Mouse (Mus musculus) ovary, postnatal 10 days (tissue): ENCODE results near the gene Fam222b.

Source experiments
- DNase-seq: peaks from one replicate; pipeline ENCODE4 v3.0.0; 2022; ENCODE audit warnings: low spot score

The Fam222b gene

DNA sequence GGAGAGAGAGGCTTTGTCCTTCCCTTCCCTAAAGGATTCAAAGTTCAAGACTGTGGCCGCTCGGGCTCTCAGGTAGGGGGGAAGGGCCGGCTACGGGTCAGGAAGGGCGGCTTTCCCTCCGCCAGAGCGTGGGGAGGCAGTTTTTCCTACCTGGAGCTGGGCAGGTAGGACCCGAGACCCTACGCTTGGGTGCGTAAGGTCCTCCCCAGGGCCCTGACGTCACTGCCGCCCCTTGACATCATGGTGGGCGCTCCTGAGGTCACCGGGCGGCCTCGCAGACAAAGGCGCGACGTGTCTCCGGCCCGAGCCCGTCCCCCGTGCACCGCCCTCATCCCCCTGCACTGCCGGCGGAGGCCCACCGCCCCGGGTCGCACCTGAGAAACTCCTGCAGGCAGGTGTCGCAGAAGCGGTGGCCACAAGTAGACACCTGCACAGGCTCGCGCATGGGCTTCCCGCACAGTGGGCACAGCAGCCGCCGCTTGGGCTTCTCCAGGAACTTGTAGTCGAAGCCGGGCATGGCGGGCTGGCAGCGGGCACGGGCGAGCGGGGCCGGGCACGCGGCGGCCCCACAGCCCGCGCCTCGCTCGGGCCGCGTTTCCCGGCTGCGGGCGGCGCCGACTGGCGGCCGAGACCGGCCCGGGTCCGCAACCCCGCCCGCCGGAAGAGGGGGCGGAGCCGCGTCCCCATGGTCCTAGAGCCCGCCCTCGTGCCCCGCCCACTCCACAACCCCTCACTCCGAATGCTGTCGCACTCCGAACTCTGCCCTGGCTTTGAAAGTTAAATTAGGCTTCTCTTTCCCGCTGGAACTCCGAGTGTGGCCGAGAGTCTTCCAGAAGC is 70.7 kb downstream of the Fam222b start, which contains the start of gene Traf4:
Gene Traf4, minus strand, starts transcription at position 666 of the 837 bp plus-strand sequence.
- peak; percentile 67 for DNase-seq

DNA sequence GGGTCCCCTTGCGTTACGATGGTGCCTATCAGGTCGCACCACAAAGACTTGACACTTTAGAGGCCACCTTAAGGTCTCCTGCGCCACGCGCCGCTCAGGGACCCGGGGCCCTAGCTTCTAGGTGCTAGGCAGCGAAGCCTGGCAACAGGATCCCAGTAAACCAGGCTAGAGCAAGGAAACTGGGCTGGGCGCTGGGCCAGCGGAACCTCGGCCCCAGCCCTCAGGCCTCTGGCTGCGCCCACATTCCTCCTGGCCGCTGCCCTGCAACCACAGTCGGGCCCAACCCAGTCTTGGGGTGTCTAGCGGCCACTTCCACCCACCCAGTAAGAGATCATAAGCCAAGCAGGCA is 71.3 kb downstream of the Fam222b start:
- DNase-seq = no peak

DNA sequence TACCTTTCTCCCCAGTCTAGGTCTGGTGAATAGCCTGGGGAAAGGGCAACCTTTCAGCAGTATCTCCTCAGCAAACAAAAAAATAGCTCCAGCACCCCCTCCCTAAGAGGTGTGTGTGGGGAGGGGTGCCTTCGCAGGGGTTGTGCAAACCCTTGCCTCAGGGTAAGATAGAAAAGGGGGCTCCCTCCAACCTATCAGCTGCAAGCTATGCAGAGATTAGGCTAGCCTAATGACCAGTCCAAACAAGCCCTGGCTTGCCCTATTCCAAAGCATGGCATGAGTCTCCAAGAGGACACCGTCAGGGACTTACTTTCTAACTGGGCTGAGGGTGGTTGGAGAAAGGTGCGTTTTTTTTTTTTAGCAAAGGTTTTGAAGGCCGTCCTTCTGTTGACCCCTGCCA is 71.7 kb downstream of the Fam222b start:
- DNase-seq = no peak

DNA sequence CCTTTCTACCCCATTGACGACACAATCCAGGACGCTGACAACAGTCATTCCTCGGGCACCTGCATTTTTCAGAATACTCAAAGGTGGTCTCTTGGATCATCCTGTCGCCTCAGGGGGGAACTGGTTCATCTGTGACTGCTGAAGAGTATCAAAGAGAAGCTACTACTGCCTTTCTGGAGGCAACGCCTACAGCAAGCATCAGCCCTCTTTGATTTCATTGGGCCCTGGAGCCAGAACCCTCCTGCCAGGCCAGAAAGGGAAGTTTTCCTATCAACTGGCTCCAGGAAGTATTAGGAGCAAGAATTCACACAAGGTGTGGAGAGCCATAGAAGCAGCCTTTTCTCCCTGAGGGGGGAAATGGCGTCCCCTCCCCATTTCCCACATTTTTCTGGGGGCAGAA is 72.2 kb downstream of the Fam222b start:
- no peak for DNase-seq

DNA sequence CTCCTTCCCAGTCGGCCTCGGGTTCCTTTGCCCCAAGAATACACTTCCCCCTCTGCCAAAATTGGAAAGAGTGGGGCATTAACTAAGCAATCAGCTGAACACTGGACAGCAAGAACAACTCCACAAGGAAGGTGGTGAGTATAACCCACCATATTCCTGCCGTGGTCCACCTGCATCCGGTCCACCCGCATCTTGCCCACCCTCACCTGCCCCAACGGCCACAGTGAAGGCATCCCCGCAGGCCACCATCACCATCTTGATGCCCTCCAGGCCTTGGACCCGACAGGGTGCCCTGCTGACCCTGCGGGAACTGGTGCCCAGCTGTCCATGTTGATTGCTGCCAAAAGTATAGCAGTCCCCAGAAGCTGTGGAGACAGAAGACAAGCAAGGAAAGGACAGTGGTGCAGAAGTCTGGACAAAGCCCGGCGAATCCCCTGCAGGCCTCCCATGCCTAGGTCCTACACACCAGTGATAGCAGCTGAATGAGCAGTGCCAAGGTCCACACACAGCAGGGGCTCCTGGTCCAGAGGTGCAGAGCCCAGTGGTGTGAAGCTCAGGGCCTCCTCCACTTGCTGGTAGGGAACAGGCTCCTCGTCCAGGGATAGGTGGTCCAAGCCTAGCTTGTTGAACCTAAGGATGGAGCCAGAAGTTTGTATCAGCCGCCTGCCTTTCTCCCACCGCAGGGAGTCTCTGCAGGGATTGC is 72.9 kb downstream of the Fam222b start:
- DNase-seq = no peak

DNA sequence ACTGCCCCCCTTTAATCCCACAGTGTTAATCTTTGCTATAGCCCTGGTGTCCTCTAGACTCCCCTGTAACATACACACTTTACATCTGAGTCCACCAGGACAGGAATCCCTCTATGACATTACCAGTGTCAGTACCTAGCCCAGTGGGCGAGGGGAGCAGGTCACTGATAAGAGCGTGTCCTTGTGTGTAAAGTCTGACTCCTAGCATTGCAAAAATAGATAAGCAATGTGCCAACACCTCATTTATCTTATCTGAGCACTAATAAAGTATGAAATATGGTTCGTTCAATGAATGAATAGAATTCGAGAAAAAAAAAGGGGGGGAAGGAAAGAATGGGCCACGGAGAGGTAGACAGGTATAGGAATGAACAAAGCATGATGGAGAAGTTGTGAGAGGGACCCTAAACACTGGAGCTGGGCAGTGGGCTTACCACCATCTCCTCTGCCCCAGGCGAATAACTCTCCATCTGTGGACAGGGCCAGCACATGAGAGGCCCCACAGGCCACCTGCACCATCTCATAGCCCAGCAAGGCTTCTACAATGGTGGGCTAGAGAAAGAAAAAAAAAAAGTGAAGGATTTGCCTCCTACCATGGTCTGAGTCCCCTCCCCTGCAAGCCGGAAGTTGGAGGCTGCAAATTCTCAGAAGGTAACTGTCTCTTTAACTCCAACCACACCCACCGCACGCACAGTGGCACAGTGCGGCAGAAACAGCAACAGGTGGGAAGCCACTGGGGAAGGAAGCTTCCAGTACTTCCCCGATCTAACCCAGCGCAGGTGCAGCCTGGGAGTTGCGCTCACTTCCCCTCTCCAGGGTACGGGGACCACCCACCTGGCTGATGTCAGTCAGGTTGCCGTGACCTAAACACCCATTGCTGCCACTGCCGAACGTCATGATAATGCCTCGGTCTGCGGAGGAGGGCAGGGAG is 74.3 kb downstream of the Fam222b start:
- DNase-seq = no peak

DNA sequence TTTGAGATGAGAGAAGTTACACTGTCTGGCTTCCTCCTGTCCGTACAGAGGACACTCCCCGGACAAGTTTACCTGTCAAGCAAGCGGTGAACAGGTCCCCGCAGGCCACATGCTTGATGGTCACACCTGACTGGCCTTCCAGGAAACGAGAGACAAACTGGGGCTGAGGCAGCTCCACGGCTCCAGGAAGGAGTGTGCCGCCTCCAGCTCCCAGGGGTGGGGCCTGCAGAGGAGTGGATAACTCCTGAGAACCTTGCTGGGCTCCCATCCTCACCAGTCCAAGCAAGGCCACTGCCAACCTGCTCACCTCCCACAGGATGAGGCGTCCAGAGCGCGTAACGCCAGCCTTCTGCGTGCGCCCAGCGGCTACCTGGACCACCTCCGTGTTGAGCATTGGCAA is 75.8 kb downstream of the Fam222b start:
- DNase-seq = no peak

DNA sequence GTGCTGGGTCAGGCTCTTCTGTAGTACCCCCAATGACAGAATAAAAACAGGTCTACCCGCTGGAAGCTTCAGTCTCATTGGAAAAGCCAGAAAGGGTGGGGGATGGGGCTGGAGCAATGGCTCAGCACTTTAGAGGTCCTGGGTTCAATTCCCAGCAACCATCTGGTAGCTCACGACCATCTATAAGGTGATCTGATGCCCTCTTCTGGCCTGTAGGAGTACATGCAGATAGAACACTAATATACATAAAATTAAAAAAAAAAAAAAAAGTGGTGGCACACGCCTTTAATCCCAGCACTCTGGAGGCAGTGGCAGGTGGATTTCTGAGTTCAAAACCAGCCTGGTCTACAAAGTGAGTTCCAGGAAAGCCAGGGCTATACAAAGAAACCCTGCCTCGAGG is 76.9 kb downstream of the Fam222b start:
- DNase-seq = no peak

DNA sequence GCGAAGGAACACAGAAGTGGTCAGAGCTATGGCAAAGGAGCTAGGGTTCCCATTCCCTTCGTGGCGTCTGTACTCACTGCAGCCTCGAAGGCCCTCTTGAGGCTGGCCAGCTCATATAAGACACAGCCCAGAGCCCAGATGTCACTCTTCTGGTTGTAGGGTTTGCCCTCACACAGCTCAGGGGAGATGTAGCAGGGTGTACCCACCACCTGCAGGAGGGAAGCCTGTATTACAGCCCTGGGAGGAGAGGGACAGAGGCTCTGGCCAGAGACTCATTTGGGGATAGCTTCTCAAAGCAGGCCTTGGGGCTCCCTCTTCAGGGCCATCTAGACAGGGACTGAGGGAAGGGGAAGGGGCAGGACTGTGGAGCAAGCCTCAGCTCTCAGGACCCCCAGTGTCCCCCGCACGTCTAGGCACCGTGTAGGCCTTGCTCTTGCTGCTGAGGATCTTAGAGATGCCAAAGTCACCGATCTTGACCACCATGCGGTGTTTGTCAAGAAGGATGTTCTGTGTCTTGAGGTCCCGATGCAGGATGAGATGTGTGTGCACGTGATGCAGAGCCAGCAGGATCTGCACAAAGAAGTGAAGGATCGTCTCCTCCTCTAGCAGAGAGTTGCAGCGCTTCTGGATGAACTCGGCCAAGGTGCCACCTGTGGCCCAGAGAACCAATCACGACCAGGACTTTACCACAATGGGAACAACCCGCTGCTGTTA is 77.7 kb downstream of the Fam222b start:
- no peak for DNase-seq

DNA sequence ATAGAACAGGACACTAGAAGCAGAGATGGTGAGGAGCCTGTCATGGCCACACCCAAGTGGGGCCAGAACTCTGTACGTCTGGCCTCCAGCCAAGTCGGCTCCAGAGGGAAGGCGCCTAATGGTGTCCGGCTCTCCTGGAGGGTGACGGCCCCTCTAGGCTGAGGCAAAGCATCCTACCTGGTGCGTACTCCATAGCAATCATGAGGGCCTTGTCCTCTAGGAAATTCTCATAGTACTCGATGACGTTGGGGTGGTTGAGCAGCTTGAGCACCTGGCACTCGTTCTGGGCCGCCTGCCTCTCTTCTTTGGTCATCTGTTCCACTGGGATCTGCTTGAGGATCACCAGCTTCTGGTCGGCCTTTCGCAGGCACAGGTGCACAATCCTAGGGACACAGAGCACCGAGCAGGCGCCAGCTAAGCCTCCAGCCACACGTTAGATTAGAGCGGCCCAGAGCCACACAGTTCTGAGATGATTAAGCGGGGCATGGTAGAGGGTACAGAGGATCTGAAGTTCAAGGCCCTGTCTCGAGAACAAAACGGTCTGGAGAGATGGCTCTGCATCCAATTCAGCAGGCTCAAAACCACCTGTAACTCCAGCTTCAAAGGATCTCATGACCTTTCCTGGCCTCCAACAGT is 78.4 kb downstream of the Fam222b start:
- DNase-seq = no peak

DNA sequence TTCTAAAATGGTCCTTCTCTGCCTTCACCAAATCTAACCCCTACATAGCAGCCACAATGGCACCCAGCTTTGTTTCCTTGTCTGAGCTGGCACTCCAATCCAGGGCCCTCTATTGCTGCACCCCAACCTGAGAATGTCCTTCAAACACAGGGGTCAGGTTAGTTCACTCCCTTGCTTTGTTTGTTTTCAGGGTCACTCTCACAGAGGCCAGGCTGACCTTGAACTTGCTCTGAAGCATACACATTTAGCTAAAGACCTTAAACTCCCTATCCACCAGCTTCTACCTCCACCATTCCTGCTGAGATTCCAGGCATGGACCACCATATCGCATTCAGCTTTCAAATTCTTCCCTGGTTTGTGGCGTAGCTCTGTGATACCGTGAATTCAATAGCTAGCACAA is 80.0 kb downstream of the Fam222b start:
- no peak for DNase-seq

DNA sequence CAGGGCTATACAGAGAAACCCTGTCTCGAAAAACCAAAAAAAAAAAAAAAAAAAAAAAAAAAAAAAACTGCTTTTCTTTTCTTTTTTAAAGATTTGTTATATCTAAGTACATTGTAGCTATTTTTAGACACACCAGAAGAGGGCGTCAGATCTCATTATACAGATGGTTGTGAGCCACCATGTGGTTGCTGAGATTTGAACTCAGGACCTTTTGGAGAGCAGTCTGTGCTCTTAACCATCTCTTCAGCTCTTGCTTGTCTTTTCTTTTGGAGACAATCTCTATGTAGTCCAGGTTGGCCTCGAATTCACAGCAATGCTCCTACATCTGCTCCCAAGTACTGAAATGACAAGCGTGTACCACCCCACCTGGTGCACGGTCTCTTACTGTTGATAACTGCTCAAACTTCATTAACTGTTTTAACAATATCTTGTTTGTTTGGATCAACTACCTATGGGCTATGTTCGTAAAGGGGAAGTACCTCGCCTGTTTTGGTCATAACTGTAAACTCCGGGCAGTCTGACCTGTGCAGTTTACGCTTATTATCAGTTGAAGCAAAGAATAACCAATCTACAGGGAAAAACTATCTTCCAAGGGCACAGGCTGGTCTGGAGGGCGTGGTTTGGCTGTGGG is 81.4 kb downstream of the Fam222b start:
- no peak for DNase-seq

DNA sequence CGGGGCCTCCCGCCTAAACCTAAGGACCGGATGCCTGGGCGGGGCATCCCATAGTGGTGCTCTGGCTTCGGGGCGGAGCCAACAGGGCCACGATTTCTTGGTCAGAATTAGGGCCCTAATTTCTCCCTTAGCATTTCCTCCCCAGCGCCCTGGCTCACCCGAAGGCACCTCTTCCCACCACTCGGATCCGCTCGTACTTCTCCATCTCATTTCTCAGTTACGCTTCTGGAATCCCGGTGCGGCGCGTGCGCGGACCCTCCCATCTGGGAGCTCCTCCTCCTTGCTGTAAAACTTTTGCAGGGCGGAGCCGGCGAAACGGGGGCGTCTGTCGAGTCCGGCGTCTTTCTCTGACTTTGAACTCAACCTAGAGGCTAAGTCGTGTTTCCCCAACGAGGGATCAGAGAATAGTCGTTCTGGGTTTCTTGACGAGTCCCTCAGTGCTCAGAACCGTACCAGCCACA is 82.0 kb downstream of the Fam222b start, which contains the start of the genes Nek8 and Tlcd1:
Gene Nek8, minus strand, starts transcription at position 274 of the 461 bp plus-strand sequence.
Gene Tlcd1, plus strand, starts transcription at position 310 of the 461 bp plus-strand sequence.
- peak; percentile 65 for DNase-seq

DNA sequence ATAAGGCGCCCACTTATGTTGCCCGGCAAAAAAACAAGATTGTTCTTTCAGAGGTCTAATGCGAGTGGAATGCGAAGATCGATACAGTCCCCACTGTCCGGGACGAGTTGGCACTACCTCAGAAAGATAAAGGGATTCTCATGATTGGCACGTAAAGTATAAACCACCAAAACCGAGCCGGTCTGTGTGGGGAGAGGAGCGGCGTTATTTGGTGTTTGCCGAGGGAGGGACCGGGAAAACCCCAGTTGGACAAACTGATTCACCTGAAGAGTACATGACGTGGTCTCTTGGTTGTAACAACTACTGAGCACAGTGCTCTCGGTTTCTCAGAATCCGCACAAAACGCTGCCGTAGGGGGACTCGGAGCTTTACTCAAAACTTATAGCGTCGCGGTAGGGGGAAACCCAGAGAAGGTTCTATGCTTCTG is 82.5 kb downstream of the Fam222b start:
- DNase-seq = no peak

DNA sequence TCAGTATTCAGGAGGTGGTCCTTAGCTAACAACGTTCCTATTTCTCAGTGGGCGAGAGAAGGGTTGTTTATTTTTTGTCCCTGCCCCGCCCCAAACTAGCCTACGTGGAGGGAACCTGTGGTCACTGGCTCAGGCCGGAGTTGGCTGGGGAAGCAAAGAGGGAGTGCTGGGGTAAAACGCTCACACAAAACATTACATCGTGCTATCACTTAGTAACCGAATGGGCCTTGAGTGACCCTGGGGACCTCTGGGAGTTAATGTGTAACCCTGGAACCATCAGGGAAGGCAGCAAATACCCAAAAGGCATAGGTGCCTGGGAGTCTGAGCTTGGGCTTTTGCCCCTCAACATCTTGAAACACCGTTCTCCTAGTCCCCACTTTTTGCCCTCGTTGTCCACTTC is 83.0 kb downstream of the Fam222b start:
- no peak for DNase-seq

DNA sequence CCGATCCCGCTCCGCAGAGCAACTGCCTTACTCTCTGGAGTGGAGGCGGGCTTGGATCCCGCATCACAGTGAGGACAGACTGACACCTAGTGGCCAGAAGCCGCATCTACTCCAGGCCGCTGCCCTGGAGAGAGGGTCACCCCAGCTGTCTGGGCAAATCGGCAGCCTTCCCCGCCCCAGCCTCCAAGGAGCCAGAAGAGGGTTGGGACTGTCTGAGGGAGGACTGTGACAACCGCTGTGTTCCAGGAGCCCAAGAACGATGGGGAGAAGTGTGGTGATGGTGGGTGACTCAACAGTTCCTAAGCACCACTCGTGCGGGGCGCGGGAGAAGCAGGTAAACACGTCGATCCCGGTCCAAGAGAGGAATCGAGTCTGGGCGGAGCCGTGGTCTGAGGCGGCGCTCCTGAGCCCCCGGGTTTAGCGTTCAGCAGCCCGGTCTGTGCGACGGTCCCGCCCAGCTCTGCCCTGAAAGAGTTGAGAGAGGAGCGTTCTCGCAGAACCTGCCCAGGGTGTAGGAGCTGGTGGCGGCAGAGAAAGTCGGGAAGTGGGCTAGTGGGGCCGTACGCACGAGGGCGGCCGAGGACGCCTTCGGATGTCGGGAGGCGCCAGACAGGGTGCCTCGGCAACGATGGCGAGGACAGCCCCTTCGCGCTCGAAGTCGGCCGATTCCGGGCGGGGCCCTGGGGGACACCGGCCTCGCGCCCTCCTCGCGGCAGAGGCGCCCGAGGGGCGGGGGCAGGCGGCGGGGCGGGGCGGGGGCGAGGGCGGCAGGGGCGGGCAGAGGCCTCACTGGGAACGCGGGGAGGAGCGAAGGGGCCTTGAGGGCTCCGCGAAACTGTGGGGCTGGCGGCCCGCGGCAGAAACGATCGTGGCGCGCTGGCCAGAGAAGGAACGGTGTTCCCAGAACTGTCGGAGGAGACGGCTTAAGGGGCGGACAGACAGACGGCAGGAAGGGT is 83.7 kb downstream of the Fam222b start:
- peak; percentile 93 for DNase-seq

DNA sequence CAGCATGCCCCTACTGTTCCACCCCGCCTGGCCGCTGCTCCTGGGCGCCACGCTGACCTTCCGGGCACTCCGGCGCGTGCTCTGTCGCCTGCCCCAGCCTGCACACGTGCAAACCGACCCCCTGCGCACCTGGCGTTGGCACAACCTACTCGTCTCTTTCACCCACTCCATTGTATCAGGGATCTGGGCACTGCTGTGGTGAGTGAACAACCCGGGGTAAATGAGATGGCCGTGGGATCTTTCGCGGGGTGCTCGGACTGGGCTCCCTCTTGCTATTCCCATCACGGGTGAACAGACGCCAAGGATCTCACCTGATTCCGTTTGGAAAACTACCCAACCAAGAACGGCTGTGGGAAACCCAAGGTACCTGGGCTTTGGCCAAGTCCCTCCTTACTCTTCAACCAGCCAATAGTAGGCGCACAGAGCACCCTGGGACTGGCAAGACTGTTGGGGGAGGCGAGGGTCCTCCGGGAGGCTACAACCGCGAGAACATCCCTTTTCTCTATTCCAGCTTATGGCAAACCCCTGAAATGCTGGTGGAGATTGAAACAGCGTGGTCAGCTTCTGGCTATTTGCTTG is 84.5 kb downstream of the Fam222b start:
- DNase-seq = no peak

DNA sequence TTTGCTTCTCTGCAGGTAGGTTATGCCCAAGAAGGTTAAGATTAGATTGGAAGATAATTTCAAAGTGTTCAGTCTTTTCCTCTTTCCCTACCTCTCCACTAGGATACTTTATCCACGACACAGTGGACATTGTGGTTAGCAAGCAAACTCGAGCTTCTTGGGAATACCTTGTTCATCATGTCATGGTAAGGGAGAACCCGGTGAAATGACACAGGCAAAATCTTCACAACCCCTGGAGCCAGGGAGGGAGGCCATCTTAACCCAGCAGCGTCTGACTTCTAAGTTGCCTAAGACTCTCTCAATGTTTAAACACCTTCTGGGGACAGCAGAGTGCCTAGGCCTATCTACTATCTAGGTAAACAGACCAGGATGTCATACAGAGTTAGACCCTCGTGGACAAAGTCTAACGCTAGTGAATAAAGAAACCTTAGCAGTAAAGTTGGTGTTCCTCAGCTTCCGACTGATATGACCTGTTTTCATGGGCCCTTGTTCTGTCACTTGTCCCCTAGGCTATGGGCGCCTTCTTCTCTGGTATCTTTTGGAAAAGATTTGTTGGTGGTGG is 85.1 kb downstream of the Fam222b start:
- DNase-seq = no peak
